Mouse (Mus musculus) ES-E14 (cell line): ENCODE measurements at regions not wholly inside any gene's neighbourhood (a gene's known extent, or its start where the extent isn't known, plus 50 kb on each side); places are given as distances from the start of the nearest gene placed in this dataset.

Experiments
- DNase-seq: peaks from one replicate; pipeline ENCODE4 v3.0.0-alpha.2; 2013; ENCODE audit warnings: low read depth, low spot score
- H3K27ac ChIP-seq: 2 replicates; pipeline ENCODE4 v1.5.1; 2012; ENCODE audit warnings: low read depth, mild to moderate bottlenecking, low read length, moderate library complexity, mixed read lengths; ENCODE audit not compliant: poor library complexity, insufficient read depth, severe bottlenecking
- H3K36me3 ChIP-seq: 2 replicates; pipeline ENCODE4 v1.6.1; 2012; ENCODE audit warnings: mild to moderate bottlenecking, low read length, moderate library complexity, mixed read lengths; ENCODE audit not compliant: control insufficient read depth, poor library complexity, insufficient read depth, severe bottlenecking
- H3K4me1 ChIP-seq, 2 experiments: fragments of 150-350 bp in 1 of 2; sonication (generic) in 1 of 2; 2 replicates each; pipeline ENCODE4 v1.6.1; 2012; ENCODE audit warnings: low read length in 2 of 2, mild to moderate bottlenecking in 1 of 2, mixed read lengths in 1 of 2; ENCODE audit not compliant: control insufficient read depth in 2 of 2, insufficient read depth in 2 of 2, poor library complexity in 1 of 2
- H3K4me3 ChIP-seq, 2 experiments: fragments of 150-350 bp in 1 of 2; sonication (generic) in 1 of 2; 2 replicates each; pipeline ENCODE4 v1.5.1; 2012; ENCODE audit warnings: low read length in 2 of 2, low read depth in 1 of 2, mild to moderate bottlenecking in 1 of 2, mixed read lengths in 1 of 2; ENCODE audit not compliant: insufficient read depth in 1 of 2, poor library complexity in 1 of 2, severe bottlenecking in 1 of 2
- H3K9ac ChIP-seq: 2 replicates; pipeline ENCODE4 v1.6.1; 2012; ENCODE audit warnings: low read depth, mild to moderate bottlenecking, low read length, mixed read lengths; ENCODE audit not compliant: poor library complexity, insufficient read depth, severe bottlenecking
- H3K9me3 ChIP-seq: fragments of 150-350 bp; sonication (generic); 2 replicates; pipeline ENCODE4 v1.6.1; 2012; ENCODE audit warnings: low read depth, mild to moderate bottlenecking, low read length; ENCODE audit not compliant: control insufficient read depth, insufficient read depth
- CHD2 ChIP-seq: IDR thresholded peaks from 2 replicates; pipeline ENCODE4 v1.6.1; 2014; ENCODE audit warnings: mild to moderate bottlenecking, low read depth, low read length, inconsistent platforms
- HCFC1 ChIP-seq: IDR thresholded peaks from 2 replicates; pipeline ENCODE4 v1.6.1; 2012; ENCODE audit warnings: low read length, inconsistent platforms, borderline replicate concordance; ENCODE audit not compliant: insufficient read depth
- MAFK ChIP-seq: IDR thresholded peaks from 2 replicates; pipeline ENCODE4 v1.6.1; 2014; ENCODE audit warnings: mild to moderate bottlenecking, low read depth, low read length, inconsistent platforms; ENCODE audit not compliant: insufficient read depth
- ZC3H11A ChIP-seq: IDR thresholded peaks from 2 replicates; pipeline ENCODE4 v1.6.1; 2012; ENCODE audit warnings: low read depth, mild to moderate bottlenecking, inconsistent platforms, low read length, borderline replicate concordance
- ZNF384 ChIP-seq: IDR thresholded peaks from 2 replicates; pipeline ENCODE4 v1.6.1; 2012; ENCODE audit warnings: low read depth, low read length, inconsistent platforms
- in situ Hi-C, 2 experiments: fragments of 600-800 bp; cut with MboI; formaldehyde crosslinking; loops; one replicate each; pipeline ENCODE4 v1.15.1; 2025; ENCODE audit warnings: low sequenced_read_pairs in 2 of 2, inconsistent platforms in 1 of 2; ENCODE audit not compliant: unreplicated experiment in 2 of 2

DNA sequence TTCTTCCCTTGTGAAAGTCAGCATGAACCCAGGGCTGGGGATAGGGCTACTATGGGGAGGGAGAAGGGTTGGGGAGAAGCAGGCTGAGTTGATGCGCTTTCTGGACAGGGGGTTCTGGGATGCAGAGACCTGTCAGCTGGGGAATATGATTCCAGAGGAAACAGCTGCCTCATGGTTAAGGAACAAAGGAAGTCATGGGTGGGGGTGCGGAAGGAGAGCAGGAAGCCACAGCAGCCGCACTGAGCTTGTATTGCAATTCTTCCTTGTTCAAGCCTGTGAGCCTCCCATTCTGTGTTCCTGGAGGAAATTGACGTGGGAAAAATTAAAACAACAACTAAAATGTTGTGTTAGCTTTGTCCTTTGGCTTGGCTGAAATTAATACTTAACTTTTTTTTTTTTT lies 369.7 kb downstream of the Mctp2 start:
- Histone ChIP-seq H3K36me3 (no peaks in the 10 kb centered on the region), H3K4me1 (no peaks in the 10 kb centered on the region), H3K9ac (no peak overlapping the region), H3K27ac (no peak overlapping the region), H3K9me3 (no peaks in the 10 kb centered on the region), H3K4me3 (no peak overlapping the region)
- no peak for TF ChIP-seq ZC3H11A
- no peak for TF ChIP-seq ZNF384
- TF ChIP-seq MAFK: no peak
- TF ChIP-seq CHD2: no peak
- no peak for TF ChIP-seq HCFC1
- in situ Hi-C loops: no loop called here
- DNase-seq: no peak
